Mouse (Mus musculus) layer of hippocampus, postnatal 36 days (tissue): ENCODE results near the gene Zfp488. TPM values are rescaled to one million over a fixed set of nuclear protein-coding genes. Genes with fewer than 3 reads are reported as not detected.

Experiments used
- DNase-seq, 2 experiments: peaks; one replicate each; pipeline ENCODE4 v3.0.0; 2022
- total RNA-seq, 2 experiments: library from RNA; stranded (reverse); gene quantifications; 2 replicates each; pipeline ENCODE4 v1.2.3; 2021

The Zfp488 gene
- 1 to 10 TPM; 5.4 to 5.7 TPM for total RNA-seq

DNA sequence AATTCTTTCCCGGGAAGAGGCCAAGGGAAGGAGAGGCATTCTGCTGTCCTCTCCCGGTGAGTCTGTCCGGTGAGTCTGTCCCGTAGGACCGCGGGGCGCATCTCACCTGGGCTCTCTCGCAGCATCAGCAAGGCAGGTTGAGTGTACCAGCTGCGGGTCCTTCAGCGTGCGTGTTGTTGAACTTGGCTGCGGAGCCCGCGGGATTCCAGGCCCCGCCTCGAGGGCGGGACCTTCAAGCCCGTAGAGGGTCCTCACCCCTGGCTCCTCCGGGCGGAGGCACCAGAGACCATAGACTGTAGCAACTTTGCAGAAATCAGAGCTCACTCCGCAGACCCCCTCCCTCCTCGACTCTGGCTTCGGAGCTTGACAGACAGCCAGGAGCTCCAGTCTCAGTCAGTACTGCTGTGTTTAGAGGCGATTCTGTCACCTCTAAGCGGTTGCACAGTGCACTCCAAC lies at the start of gene Zfp488:
Zfp488 (minus strand) TSS at position 161 of the 456 bp plus-strand sequence.
- peak in 1 of 2 experiments; percentile 16 for DNase-seq

DNA sequence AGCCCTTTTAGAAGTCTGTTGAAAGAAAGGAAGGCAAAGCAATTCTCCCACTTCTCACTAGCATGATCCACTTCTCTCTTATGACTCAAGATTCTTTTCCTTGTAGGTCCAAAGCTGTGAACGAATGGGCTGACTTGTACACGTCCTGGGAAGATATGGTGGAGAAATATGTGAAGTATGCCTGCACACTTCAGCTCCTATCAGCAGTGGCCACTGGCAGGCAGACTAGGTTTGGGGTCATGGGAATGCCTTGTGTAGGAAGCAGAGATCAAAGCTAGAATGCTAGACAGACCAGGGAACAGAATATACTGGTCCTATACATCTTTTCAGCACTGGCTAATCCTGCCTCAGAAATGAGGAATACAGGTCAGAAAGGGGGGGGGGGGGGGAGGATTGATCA lies 48.1 kb upstream of the Zfp488 start:
- DNase-seq: no peak

DNA sequence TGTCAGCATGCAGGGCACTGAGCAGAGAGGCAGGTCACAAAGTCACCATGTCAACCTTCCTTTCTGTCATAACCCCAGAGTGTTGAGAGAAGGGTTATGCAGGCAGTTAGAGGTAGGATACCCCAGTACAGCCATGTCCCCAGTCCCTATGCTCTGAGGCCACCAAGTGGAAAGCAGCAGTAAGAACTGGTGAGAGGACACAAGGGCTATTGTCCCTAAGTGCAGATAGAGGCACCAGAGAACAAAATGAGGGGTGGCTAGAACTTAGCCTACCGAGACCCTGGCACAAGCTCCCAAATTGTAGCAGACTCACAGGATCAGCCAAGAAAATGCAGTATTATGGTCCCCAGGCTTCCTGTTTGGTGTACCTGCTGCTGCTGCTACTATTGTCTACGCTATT lies 38.4 kb upstream of the Zfp488 start:
- DNase-seq: no peak

DNA sequence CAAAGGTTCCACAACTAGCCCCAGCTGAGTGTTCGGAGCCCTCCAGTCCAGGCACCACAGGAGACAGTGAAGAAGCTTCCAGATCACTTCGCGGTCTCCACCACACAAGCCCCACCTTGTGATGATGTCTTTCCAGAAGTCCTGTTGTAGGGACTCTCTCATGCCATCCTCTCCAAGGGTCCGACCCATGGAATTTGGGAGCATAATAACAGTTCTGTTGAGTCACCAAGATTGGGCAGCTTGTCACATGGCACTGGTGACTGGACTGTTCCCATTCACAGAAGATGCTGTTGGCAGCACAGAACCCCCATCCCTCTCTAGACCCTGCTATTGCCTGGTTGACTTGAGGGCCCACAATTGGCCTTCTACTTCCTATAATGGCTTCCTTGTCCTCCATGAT lies 37.8 kb upstream of the Zfp488 start, which contains the start of gene Gm5460:
Gm5460 (plus strand) TSS at position 378 of the 400 bp plus-strand sequence.
- DNase-seq: no peak

GRCm38 (mm10) chr14:34015063-34015462 lies 36.5 kb upstream of the Zfp488 start, which contains the start of gene Gm30083:
TSS of gene Gm30083 (minus strand) at chr14:34015182.
- no peak for DNase-seq

GRCm38 (mm10) chr14:34002358-34002757 lies 23.8 kb upstream of the Zfp488 start:
- no peak for DNase-seq

- DNase-seq: no peak
Observed at GRCm38 (mm10) chr14:34001445-34001844, 22.9 kb upstream of the Zfp488 start.

DNA sequence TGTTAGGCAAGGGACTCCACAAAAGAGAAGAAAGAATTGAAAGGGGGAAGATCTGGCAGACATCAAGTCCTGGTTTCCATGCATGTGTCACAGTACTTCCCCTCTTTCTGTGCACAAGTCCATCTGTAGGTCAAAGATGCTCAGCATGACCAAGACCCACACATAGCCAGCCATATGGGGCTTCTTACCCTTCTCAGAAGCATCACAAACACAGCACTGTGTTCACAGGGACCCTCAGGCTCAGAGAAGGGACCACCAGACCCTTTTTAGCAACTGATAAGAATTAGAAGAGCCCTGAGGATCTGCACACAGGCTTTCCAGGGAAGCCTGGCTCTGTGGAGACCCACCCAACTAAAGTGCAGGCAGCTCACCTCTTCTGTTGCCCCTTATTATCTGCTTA lies 21.5 kb upstream of the Zfp488 start:
- no peak for DNase-seq

DNA sequence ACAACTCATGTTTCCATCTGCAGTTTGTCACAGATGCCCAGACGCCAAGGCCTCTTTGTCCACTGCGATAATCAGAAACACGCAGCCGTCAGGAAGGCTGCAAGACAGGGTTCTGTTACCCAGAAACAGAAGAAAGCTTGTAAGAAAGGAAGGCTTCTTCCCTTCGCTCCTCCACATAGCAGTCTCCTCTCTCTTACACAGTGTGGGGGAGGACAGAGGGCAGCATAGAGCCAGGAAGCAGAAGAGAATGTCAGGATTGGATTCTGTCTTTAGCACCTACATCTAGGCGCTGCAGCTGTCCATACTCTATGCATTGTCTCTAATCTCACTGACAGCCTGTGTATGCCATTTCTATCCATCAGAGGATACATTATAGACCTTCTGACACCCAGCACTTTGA lies 18.9 kb upstream of the Zfp488 start:
- no peak for DNase-seq

DNA sequence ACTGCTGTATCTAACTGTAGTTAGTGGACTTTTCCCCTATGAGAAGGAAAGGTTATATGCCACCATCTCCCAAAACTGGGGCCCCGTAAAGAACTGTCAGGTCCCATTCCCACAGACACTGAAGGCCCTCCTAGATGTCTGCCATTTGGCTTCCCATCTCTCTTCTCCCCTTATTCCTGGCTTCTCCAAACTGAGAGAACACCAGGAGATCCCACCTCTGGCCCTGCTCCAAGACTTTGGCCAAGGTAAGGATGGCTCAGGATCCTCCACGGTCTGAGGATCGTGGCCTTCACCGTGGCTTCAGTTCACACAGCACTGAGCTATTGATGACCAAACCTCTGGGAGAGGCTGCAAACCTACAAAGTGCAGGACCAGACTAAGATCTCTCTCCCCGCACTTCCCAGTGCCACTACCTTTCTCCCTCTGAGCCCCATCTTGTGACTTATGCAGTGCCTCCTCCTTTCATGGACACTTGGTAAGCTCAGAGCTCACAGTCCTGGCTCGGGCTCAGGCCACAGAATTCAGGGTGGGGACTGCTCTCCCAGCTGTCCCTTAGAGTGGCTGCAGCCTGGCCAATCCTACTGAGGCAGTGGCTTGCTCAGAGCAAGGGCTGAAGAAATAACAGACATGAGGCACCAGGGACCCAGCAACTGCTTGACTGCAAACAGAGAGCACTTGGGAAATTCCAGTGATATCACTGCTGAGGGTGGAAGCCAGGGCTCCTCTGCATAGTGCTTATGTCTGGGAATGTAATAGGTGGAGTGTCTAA lies 15.1 kb upstream of the Zfp488 start:
- no peak for DNase-seq

DNA sequence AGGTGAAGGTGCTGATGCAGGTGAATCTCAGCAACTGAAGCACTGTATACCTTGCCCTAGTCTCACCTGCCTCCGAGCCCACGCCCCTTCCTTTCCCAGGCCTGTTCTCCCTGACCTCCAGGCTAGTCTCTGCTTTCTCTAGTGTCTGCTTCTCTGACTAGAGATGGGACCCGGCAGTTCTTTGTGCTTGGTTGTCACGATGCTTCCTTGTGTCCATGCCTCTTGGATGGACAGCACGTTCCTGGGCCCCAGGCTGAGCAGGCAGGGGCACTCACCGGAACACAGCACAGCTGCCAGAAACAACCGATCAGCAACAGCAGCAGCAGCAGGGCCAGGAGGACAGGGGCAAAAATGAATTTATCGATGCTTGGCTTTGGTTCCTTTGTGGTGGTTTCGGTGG lies 14.5 kb upstream of the Zfp488 start:
- no peak for DNase-seq

DNA sequence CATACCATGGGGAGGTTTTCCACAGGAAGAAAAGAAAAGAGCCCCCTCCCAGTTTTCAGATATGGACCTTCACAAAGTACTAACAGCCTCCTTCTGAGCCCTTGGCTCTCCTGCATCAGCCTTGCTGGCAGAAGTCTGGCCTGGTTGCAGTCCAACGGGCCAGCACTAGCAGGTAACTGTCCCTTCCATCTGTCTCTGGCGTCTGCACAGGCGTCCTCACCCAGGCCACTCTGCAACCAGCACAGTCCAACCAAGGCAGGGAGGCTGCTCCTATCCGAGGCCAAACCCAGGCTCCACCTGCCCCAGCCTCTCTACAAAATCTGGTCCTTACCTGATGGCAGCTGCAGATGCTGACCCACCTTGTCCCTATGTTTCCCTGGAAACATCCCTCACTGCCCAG lies 13.4 kb upstream of the Zfp488 start:
- no peak for DNase-seq

DNA sequence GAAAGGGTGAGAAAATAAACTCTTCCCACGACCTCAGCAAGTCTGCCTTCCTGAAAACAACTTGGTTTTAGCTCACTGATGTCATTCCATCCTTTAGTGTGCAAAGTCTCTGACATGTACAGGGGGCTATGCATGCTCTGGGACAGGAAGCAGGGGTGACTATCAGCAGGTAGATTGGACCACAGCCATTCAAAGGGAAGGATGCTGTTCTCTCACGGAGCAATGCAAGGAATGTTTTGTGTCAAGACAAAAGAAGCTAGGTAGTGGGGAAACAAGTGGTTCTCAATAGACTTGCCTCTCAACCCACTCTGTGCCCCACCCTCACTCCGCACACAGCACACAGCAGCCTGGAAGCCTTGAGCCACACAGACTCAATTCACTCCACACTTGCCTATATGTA lies 10.6 kb upstream of the Zfp488 start:
- no peak for DNase-seq

- DNase-seq: no peak
Observed at GRCm38 (mm10) chr14:33977748-33978147, 816 bp downstream of the Zfp488 start.

GRCm38 (mm10) chr14:33974752-33975151 lies 3.8 kb downstream of the Zfp488 start:
- DNase-seq: no peak

- DNase-seq: no peak
Observed at GRCm38 (mm10) chr14:33972679-33973078, 5.9 kb downstream of the Zfp488 start.

DNA sequence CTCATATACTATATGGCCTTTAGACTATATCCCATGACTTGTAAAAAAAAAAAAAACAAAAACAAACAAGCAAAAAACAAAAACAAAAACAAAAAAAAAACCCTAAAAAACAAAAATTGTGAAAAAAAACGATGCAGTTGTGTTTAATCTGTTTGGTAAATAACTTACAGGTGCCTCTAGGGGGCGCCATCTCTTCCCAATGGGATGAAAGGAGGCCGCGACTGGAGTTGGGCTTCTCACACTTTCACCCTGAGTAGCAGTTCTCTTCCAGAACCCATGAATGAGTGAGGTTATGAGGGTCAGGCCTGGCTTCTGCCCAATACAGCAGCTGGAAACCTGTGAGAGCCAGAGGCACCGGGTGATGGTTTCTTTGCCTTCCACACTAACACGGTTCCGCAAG lies 12.9 kb downstream of the Zfp488 start:
- DNase-seq: no peak

GRCm38 (mm10) chr14:33959341-33959740 lies 19.2 kb downstream of the Zfp488 start:
- peak; percentile 46 to 59 for DNase-seq

DNA sequence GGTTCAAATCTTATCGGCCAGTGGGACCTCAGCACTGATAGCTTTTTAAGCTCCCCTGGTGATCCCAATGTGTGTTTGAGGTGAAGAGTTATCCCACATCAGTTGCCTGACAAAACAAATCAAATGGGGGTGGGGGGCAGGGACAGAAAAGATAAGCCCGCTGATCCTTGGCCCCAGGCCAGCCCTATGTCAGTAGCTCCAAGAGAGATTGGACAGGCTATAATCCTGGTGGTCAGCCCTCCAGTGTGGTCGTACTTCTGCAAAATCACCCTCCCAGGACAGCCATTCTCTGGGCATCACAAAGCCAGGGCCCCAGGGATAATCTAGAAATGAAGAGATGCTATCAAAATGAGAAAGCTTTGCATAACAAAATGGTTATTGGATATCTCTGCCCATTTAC lies 19.7 kb downstream of the Zfp488 start:
- no peak for DNase-seq

DNA sequence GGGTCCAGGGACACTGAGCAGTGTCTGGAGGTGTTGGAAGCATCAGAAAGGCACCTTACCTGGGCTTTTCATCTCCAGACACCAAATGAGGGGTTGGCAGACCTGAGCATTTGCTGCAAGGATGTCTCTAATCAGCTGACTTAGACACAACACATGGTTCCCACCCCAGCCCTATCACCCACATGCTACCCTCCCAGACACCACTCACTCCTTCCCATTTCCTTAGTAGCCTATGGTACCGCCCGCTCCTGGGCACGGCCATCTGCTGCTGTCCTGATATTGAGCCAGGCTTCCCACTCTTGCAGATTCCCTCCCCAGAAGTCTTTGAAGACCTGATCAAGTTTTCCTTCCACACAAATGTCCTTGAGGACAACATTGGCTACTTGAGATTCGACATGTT lies 20.4 kb downstream of the Zfp488 start:
- no peak for DNase-seq

DNA sequence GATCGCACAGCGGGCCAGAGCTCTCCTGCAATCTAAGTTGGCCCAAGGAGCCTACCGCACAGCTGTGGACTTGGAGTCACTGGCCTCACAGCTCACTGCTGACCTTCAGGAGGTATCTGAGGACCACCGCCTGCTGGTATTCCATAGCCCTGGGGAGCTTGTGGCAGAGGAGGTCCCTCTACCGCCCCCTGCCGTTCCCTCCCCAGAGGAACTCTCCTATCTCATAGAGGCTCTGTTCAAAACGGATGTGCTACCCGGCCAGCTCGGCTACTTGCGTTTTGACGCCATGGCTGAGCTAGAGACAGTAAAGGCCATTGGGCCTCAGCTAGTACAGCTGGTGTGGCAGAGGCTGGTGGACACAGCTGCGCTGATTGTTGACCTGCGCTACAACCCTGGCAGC lies 22.5 kb downstream of the Zfp488 start:
- DNase-seq: no peak

DNA sequence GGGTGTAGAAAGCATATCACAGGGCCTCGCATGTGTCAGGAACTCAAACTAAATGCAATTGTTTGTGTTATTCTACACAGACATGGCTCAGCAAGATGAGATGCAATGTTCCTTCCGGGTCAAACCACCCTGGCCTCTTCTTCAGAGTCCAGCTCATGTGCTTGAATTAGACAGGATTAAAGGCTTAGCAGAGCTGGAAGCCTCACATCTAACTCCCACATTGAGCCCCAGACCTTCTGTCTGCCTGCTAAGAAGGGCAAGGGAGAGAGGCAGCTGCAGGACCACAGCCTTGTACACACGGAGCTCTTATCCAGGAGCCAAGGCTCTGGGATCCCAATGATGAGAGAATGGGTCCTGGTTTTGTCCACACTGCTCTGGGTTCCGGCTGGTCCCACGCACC lies 24.8 kb downstream of the Zfp488 start, which contains the start of gene Rbp3:
Rbp3 (plus strand) TSS at position 243 of the 400 bp plus-strand sequence.
- no peak for DNase-seq

GRCm38 (mm10) chr14:33952233-33952981 lies 26.2 kb downstream of the Zfp488 start:
- no peak for DNase-seq

DNA sequence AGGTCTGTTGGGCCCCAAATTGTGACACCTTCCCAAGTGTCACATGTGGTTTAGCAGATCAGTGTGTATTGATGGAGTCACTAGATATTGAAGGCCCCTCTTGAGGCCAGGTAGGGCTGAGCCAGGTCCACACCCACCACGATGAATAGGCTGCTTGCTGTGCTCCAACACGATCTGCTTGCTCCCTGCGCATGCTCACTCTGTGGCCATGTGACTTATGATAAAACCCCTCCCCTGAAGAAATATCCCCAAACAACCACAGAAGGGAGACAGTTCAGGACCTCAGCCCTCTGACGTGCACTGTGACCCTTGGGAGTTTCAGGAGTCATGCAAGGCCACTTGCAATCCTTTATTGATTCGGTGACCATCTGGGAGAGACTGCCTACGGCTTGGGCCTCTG lies 32.4 kb downstream of the Zfp488 start:
- no peak for DNase-seq
